Mouse (Mus musculus) lung, postnatal 0 days (tissue): ENCODE results near the gene Nt5dc3.
A peak's percentile ranks its signal among the peaks of the same experiment; 100 is the strongest.

Experiments used
- CTCF ChIP-seq: IDR thresholded peaks from 2 replicates; pipeline ENCODE4 v1.5.1; 2016; ENCODE audit warnings: antibody characterized with exemption, mild to moderate bottlenecking
- EP300 ChIP-seq: IDR thresholded peaks from 2 replicates; pipeline ENCODE4 v1.6.1; 2016; ENCODE audit warnings: antibody characterized with exemption, mild to moderate bottlenecking, control low read depth

GRCm38 (mm10) chr10:86819649-86820165 is 40.9 kb downstream of the Nt5dc3 start:
- TF ChIP-seq CTCF: peak; percentile 44
- peak; percentile 47 for TF ChIP-seq EP300
